Mouse (Mus musculus) G1E (cell line): ENCODE measurements around the gene Cldn34d.

Experiments
- CTCF ChIP-seq: IDR thresholded peaks from 2 replicates; pipeline ENCODE4 v1.5.1; 2012; ENCODE audit warnings: low read depth, low read length, inconsistent platforms, mixed read lengths
- POLR2AphosphoS5 ChIP-seq: IDR thresholded peaks from 2 replicates; pipeline ENCODE4 v1.6.1; 2012; ENCODE audit warnings: low read depth, low read length, inconsistent platforms; ENCODE audit not compliant: insufficient replicate concordance
- TAL1 ChIP-seq: conservative IDR thresholded peaks from 2 replicates; pipeline ENCODE4 v1.6.1; 2012; ENCODE audit warnings: low read depth, low read length, inconsistent platforms, mixed read lengths

DNA sequence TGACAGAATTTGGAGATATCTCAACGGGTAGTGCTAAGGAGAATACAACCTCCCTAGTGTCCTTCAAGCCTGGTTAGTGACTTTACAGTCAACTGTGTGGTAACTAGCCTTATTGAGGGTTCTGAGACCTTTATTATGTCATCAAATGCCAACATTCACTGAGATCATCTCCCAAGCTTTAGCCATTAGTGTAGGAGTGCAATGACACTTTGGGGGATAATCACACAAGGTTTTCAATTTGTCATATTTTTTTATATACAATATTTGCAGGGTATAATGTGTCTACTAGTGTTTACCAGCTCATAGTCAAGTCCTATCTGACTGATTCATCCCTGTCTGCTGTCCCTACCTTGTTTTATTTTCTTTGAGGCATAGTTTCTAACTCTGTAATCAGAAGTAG, at the start of gene Cldn34d:
- no peak for TF ChIP-seq CTCF
- no peak for TF ChIP-seq TAL1
- no peak for TF ChIP-seq POLR2AphosphoS5
